Comparison of ENCODE assay signal across 11 mouse cellular contexts in genomic region chr11:60211761-60212160, GRCm38 (mm10). TPM values are rescaled to one million over a fixed set of nuclear protein-coding genes. Genes with fewer than 3 reads are reported as not detected.
DNase-seq lines count a peak whose midpoint lies in the region; ATAC-seq and TF ChIP-seq lines count a peak whose summit lies in the region.
"Had no signal": no experiment of that assay in that cellular context is flagged by ENCODE, and none has a peak within 500 bp of the region (broad histone marks: within the 10 kb centered on the region; RNA-seq: fewer than 3 reads in every experiment).

No protein-coding gene starts in this region.

- intact Hi-C loops in heart, postnatal 10 days (cut with DNase I): no loop called here

- H3K4me2 ChIP-seq in forebrain, embryonic 13.5 days: no peak overlapping the region
- H3K4me2 ChIP-seq in forebrain, embryonic 15.5 days (replicated peaks): no peak overlapping the region
- peak overlapping the region; percentile 22; the same call in 1 of the 2 replicates for H3K4me2 ChIP-seq in lung, embryonic 14.5 days
- H3K4me2 ChIP-seq in limb, embryonic 12.5 days: peak overlapping the region; percentile 23; the same call in 1 of the 2 replicates

- WGBS in forebrain, embryonic 13.5 days: 61% methylated on average over 12 of the region's 12 CpGs
- 59% methylated on average over 12 of the region's 12 CpGs for WGBS in forebrain, embryonic 15.5 days
- 54% methylated on average over 12 of the region's 12 CpGs for WGBS in lung, embryonic 14.5 days
- 60% methylated on average over 12 of the region's 12 CpGs for WGBS in limb, embryonic 12.5 days

- H3K4me3 ChIP-seq in forebrain, embryonic 13.5 days: no peak overlapping the region
- no peak overlapping the region for H3K4me3 ChIP-seq in forebrain, embryonic 15.5 days
- no peak overlapping the region for H3K4me3 ChIP-seq in lung, embryonic 14.5 days (ENCODE audit: low read depth, low read length)
- peak overlapping the region; percentile 20; the same call in 1 of the 2 replicates for H3K4me3 ChIP-seq in G1E (ENCODE audit: low read depth, low read length)
- H3K4me3 ChIP-seq in limb, embryonic 12.5 days (replicated peaks): no peak overlapping the region
- H3K4me3 ChIP-seq: left cerebral cortex, adult 2 months had no signal

- H3K9me3 ChIP-seq in forebrain, embryonic 13.5 days (replicated peaks): no peaks in the 10 kb centered on the region
- H3K9me3 ChIP-seq in forebrain, embryonic 15.5 days: no peaks in the 10 kb centered on the region
- H3K9me3 ChIP-seq in lung, embryonic 14.5 days (ENCODE audit: low read depth, low read length): no peaks in the 10 kb centered on the region
- H3K9me3 ChIP-seq in G1E (replicated peaks): no peaks in the 10 kb centered on the region
- no peaks in the 10 kb centered on the region for H3K9me3 ChIP-seq in limb, embryonic 12.5 days

- H3K4me1 ChIP-seq in forebrain, embryonic 13.5 days: peaks cover 64% of the 10 kb centered on the region
- H3K4me1 ChIP-seq in forebrain, embryonic 15.5 days: peaks cover 61% of the 10 kb centered on the region
- H3K4me1 ChIP-seq in lung, embryonic 14.5 days (ENCODE audit: insufficient read depth): peaks cover 35% of the 10 kb centered on the region
- peaks cover 90% of the 10 kb centered on the region for H3K4me1 ChIP-seq in G1E (ENCODE audit: insufficient read depth, low read depth, low read length)
- H3K4me1 ChIP-seq in limb, embryonic 12.5 days (replicated peaks): peaks cover 74% of the 10 kb centered on the region

- H3K36me3 ChIP-seq in forebrain, embryonic 13.5 days (ENCODE audit: poor library complexity, severe bottlenecking): peaks cover 7% of the 10 kb centered on the region
- H3K36me3 ChIP-seq in forebrain, embryonic 15.5 days: no peaks in the 10 kb centered on the region
- H3K36me3 ChIP-seq in lung, embryonic 14.5 days (ENCODE audit: insufficient read depth): peaks cover 14% of the 10 kb centered on the region; the same call in 1 of the 2 replicates
- H3K36me3 ChIP-seq in G1E (replicated peaks): peaks cover 89% of the 10 kb centered on the region
- peaks cover 13% of the 10 kb centered on the region; the same call in 1 of the 2 replicates for H3K36me3 ChIP-seq in limb, embryonic 12.5 days

- TF ChIP-seq CTCF in lung, embryonic 14.5 days (IDR thresholded peaks at IDR 0.05; ENCODE audit: low read depth): no peak
- no peak for TF ChIP-seq CTCF in G1E (IDR thresholded peaks at IDR 0.05; ENCODE audit: low read depth, low read length)

- H3K27me3 ChIP-seq in forebrain, embryonic 13.5 days: no peaks in the 10 kb centered on the region
- H3K27me3 ChIP-seq in forebrain, embryonic 15.5 days: no peaks in the 10 kb centered on the region
- no peaks in the 10 kb centered on the region for H3K27me3 ChIP-seq in lung, embryonic 14.5 days (ENCODE audit: insufficient read depth, low read length)
- no peaks in the 10 kb centered on the region for H3K27me3 ChIP-seq in G1E (ENCODE audit: insufficient read depth, low read length)
- H3K27me3 ChIP-seq in limb, embryonic 12.5 days: no peaks in the 10 kb centered on the region

- ATAC-seq in forebrain, embryonic 13.5 days: no peak
- no peak for ATAC-seq in forebrain, embryonic 15.5 days (replicated peaks)
- ATAC-seq in lung, embryonic 14.5 days (ENCODE audit: insufficient read depth): no peak
- ATAC-seq in G1E (ENCODE audit: extremely low read depth, insufficient number of reproducible peaks, low FRiP score, poor library complexity, severe bottlenecking): no peak
- no peak for ATAC-seq in limb, embryonic 12.5 days (ENCODE audit: insufficient number of reproducible peaks, insufficient read depth, low FRiP score, low TSS enrichment, low read depth)
- ATAC-seq: intestine, postnatal 0 days had no signal

- H3K9ac ChIP-seq in forebrain, embryonic 13.5 days: peak overlapping the region; percentile 38; the same call in 1 of the 2 replicates
- H3K9ac ChIP-seq in forebrain, embryonic 15.5 days (replicated peaks): no peak overlapping the region
- no peak overlapping the region for H3K9ac ChIP-seq in lung, embryonic 14.5 days
- no peak overlapping the region; the same call in 1 of the 2 replicates for H3K9ac ChIP-seq in limb, embryonic 12.5 days (replicated peaks)

- DNase-seq in lung, embryonic 14.5 days: no peak
- DNase-seq in lung, postnatal 10 days: no peak
- DNase-seq in G1E (ENCODE audit: low spot score): no peak
- DNase-seq in layer of hippocampus, postnatal 10 days (ENCODE audit: low spot score in 2 of 2): no peak
- DNase-seq in heart, postnatal 10 days: no peak
- DNase-seq: kidney, postnatal 4 days had no signal

- H3K27ac ChIP-seq in forebrain, embryonic 13.5 days: no peak overlapping the region
- no peak overlapping the region for H3K27ac ChIP-seq in forebrain, embryonic 15.5 days (replicated peaks)
- H3K27ac ChIP-seq in lung, embryonic 14.5 days (ENCODE audit: low read depth): peak overlapping the region; percentile 42; the same call in 1 of the 2 replicates
- peak overlapping the region; percentile 88 for H3K27ac ChIP-seq in limb, embryonic 12.5 days
- H3K27ac ChIP-seq: left cerebral cortex, adult 2 months had no signal

RNA-seq across cellular contexts. Expression of gene Srebf1, which starts 10.6 kb away (rescaled TPM):
- polyA plus RNA-seq in forebrain, embryonic 13.5 days (2015; fragmentation: Nextera tagmentation; extraction: Ambion mirVana): 52.1 and 56.7 TPM in 2 replicates
- 48.2 and 52.7 TPM in 2 replicates for polyA plus RNA-seq in forebrain, embryonic 15.5 days (2015; fragmentation: Nextera tagmentation; extraction: Ambion mirVana)
- 73.9 and 77.2 TPM in 2 replicates for polyA plus RNA-seq in lung, embryonic 14.5 days (2014; fragmentation: Nextera tagmentation; extraction: Ambion mirVana)
- total RNA-seq in G1E (2014; fragmentation: Nextera tagmentation) (79.4 and 137 TPM in 2 replicates), G1E (2017) (64.4 and 66.8 TPM in 2 replicates)
- polyA plus RNA-seq in G1E (2012): 276 and 322 TPM in 2 replicates
- 54.1 and 61.2 TPM in 2 replicates for polyA plus RNA-seq in limb, embryonic 12.5 days (2016; fragmentation: Nextera tagmentation; extraction: Ambion mirVana)
- 10 to 100 TPM; 46.8 to 52.8 TPM for total RNA-seq in layer of hippocampus, postnatal 10 days (2021)
- total RNA-seq in heart, postnatal 10 days (2021): 10 to 100 TPM; 40.2 to 42.6 TPM

Comparison
In these comparisons a context has a peak if more than half of its experiments do, and no peak if none do; other contexts are left out.
1. H3K27ac ChIP-seq: peak in lung, embryonic 14.5 days (single experiment) and limb, embryonic 12.5 days (single experiment); none in forebrain, embryonic 13.5 days (single experiment) and forebrain, embryonic 15.5 days (single experiment).
2. H3K4me2 ChIP-seq: peak in lung, embryonic 14.5 days (single experiment) and limb, embryonic 12.5 days (single experiment); none in forebrain, embryonic 13.5 days (single experiment) and forebrain, embryonic 15.5 days (single experiment).